Mouse (Mus musculus) v-Abl transformed pro-B cells (cell line): Measurements from ENCODE around the gene Olfr139.

ENCODE experiments used
- in situ Hi-C, 2 experiments: fragments of 400-800 bp; cut with MboI; formaldehyde crosslinking; loops; one replicate each; pipeline ENCODE4 v1.15.1; 2025; ENCODE audit not compliant: unreplicated experiment in 2 of 2

Gene Olfr139

GRCm38 (mm10) chr11:74056451-74056850 lies at the start of gene Olfr139, which contains the start of gene Olfr399:
TSS of gene Olfr139 (minus strand) at chr11:74056551.
TSS of gene Olfr399 (minus strand) at chr11:74056615.
- in situ Hi-C loops: no loop called here

- in situ Hi-C loops: no loop called here
These were observed 48.7 kb upstream of the Olfr139 start for GRCm38 (mm10) chr11:74105066-74105465.

- in situ Hi-C loops: no loop called here
These were observed 45.2 kb upstream of the Olfr139 start for GRCm38 (mm10) chr11:74101507-74101906.

DNA sequence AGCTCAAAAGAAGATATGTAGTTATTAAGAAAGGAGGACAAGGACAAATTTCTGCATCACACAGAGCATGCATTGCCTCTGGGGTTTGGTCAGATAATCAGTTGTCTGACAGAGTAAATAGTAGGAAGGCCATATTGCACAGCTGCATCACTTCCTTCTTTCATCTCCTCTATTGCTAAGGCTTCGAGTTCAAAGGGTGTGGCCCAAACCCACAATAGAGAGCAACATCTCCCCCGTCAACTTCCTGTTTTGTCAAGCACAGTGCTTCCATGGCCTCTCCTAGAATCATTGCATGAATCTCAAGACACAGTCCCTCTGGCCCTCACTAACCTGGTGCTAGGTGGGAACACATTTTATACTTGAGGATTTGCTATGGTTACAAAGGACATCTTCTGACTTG lies 44.4 kb upstream of the Olfr139 start:
- in situ Hi-C loops: no loop called here

GRCm38 (mm10) chr11:74069655-74070054 lies 13.3 kb upstream of the Olfr139 start, which contains the start of gene Zfp616:
TSS of gene Zfp616 (plus strand) at chr11:74069955.
- in situ Hi-C loops: no loop called here

DNA sequence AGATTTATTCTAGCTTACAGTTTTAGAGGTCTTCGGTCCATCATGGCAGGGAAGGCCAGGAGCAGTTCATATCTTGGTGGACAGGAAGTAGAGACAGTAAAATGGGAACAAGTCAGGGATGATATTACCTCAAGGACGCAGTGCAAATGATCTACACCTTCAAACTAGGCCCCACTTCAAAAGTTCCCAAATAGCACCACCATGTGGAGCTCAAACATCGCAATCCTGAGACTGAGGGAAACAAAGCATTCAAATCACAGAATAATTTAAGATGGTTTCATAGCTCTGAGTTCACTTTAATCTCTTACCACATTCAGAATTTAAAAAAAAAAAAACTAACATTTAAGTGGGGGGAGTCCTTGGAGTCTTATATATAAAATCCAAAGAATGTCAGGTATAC lies 5.0 kb downstream of the Olfr139 start:
- in situ Hi-C loops: no loop called here
